Mouse (Mus musculus): Measurements from ENCODE around the gene Hesx1. TPM values are rescaled to one million over a fixed set of nuclear protein-coding genes. Genes with fewer than 3 reads are reported as not detected.

Gene Hesx1
- polyA plus RNA-seq, 1 experiment from 2014 or later = not detected

GRCm38 (mm10) chr14:27013658-27014057, 19.4 kb downstream of the Hesx1 start:
- no peak overlapping the region for H3K4me3 ChIP-seq
- no peak for ATAC-seq (replicated peaks; ENCODE audit: insufficient number of reproducible peaks, insufficient read depth, low FRiP score, low read depth)
- no peak overlapping the region for H3K4me2 ChIP-seq
- no peaks in the 10 kb centered on the region for H3K9me3 ChIP-seq (replicated peaks)
- H3K9ac ChIP-seq = no peak overlapping the region
- H3K27ac ChIP-seq = no peak overlapping the region
- H3K36me3 ChIP-seq = no peaks in the 10 kb centered on the region
- WGBS = 42% methylated on average over 4 of the region's 4 CpGs
- no peaks in the 10 kb centered on the region for H3K4me1 ChIP-seq (replicated peaks)
- no peaks in the 10 kb centered on the region for H3K27me3 ChIP-seq

- H3K4me1 ChIP-seq (replicated peaks) = no peaks in the 10 kb centered on the region
- no peak overlapping the region for H3K4me3 ChIP-seq
- H3K27me3 ChIP-seq = no peaks in the 10 kb centered on the region
- H3K9me3 ChIP-seq (replicated peaks) = no peaks in the 10 kb centered on the region
- no peak overlapping the region for H3K27ac ChIP-seq
- ATAC-seq (replicated peaks; ENCODE audit: insufficient number of reproducible peaks, insufficient read depth, low FRiP score, low read depth) = no peak
- no peaks in the 10 kb centered on the region for H3K36me3 ChIP-seq
- no peak overlapping the region for H3K4me2 ChIP-seq
- no peak overlapping the region for H3K9ac ChIP-seq
- 82% methylated on average over 2 of the region's 2 CpGs for whole genome bisulfite sequencing
These were observed 23.7 kb downstream of the Hesx1 start for GRCm38 (mm10) chr14:27017936-27018335.

GRCm38 (mm10) chr14:27019850-27020249, 25.6 kb downstream of the Hesx1 start:
- Histone ChIP-seq H3K27ac (no peak overlapping the region), H3K4me3 (no peak overlapping the region), H3K9ac (no peak overlapping the region), H3K4me2 (no peak overlapping the region), H3K4me1 (replicated peaks) (no peaks in the 10 kb centered on the region), H3K36me3 (no peaks in the 10 kb centered on the region), H3K27me3 (no peaks in the 10 kb centered on the region), H3K9me3 (replicated peaks) (no peaks in the 10 kb centered on the region)
- WGBS = 74% methylated on average over 14 of the region's 14 CpGs
- no peak for ATAC-seq (replicated peaks; ENCODE audit: insufficient number of reproducible peaks, insufficient read depth, low FRiP score, low read depth)

- ATAC-seq (replicated peaks; ENCODE audit: insufficient number of reproducible peaks, insufficient read depth, low FRiP score, low read depth) = no peak
- Histone ChIP-seq H3K36me3 (no peaks in the 10 kb centered on the region), H3K9me3 (replicated peaks) (no peaks in the 10 kb centered on the region), H3K27ac (no peak overlapping the region), H3K4me1 (replicated peaks) (no peaks in the 10 kb centered on the region), H3K4me2 (no peak overlapping the region), H3K9ac (no peak overlapping the region), H3K4me3 (no peak overlapping the region), H3K27me3 (no peaks in the 10 kb centered on the region)
- 47% methylated on average over 11 of the region's 11 CpGs for WGBS
These were observed 28.7 kb downstream of the Hesx1 start for GRCm38 (mm10) chr14:27022876-27023275.

- Histone ChIP-seq H3K9me3 (replicated peaks) (no peaks in the 10 kb centered on the region), H3K27me3 (no peaks in the 10 kb centered on the region), H3K4me3 (no peak overlapping the region), H3K36me3 (no peaks in the 10 kb centered on the region), H3K4me2 (no peak overlapping the region), H3K4me1 (replicated peaks) (peaks cover 3% of the 10 kb centered on the region; the same call in 1 of the 2 replicates), H3K27ac (no peak overlapping the region), H3K9ac (no peak overlapping the region)
- ATAC-seq (replicated peaks; ENCODE audit: insufficient number of reproducible peaks, insufficient read depth, low FRiP score, low read depth) = no peak
- 65% methylated on average over 4 of the region's 4 CpGs for WGBS
These were observed 30.4 kb downstream of the Hesx1 start for GRCm38 (mm10) chr14:27024664-27025063.

GRCm38 (mm10) chr14:27029771-27030173, 35.6 kb downstream of the Hesx1 start:
- Histone ChIP-seq H3K36me3 (no peaks in the 10 kb centered on the region), H3K4me2 (peak overlapping the region; percentile 41), H3K9me3 (replicated peaks) (no peaks in the 10 kb centered on the region), H3K27me3 (no peaks in the 10 kb centered on the region), H3K4me3 (no peak overlapping the region), H3K27ac (no peak overlapping the region), H3K9ac (no peak overlapping the region), H3K4me1 (replicated peaks) (peaks cover 4% of the 10 kb centered on the region; the same call in 1 of the 2 replicates)
- no peak for ATAC-seq (replicated peaks; ENCODE audit: insufficient number of reproducible peaks, insufficient read depth, low FRiP score, low read depth)
- WGBS = 2% methylated on average over 15 of the region's 15 CpGs

GRCm38 (mm10) chr14:27031142-27031541, 36.9 kb downstream of the Hesx1 start:
- 24% methylated on average over 4 of the region's 4 CpGs for WGBS

GRCm38 (mm10) chr14:27037513-27037912, 43.3 kb downstream of the Hesx1 start:
- H3K27me3 ChIP-seq = no peaks in the 10 kb centered on the region
- no peak overlapping the region for H3K4me3 ChIP-seq
- no peak overlapping the region for H3K9ac ChIP-seq
- no peak overlapping the region for H3K4me2 ChIP-seq
- H3K27ac ChIP-seq = no peak overlapping the region
- no peaks in the 10 kb centered on the region for H3K9me3 ChIP-seq (replicated peaks)
- peaks cover 13% of the 10 kb centered on the region for H3K4me1 ChIP-seq (replicated peaks)
- 62% methylated on average over 1 of the region's 1 CpGs for WGBS
- ATAC-seq (replicated peaks; ENCODE audit: insufficient number of reproducible peaks, insufficient read depth, low FRiP score, low read depth) = no peak
- H3K36me3 ChIP-seq = no peaks in the 10 kb centered on the region

More at GRCm38 (mm10) chr14:27031142-27031541, 36.9 kb downstream of the Hesx1 start:
- no peak overlapping the region for H3K9ac ChIP-seq
- H3K4me1 ChIP-seq (replicated peaks) = peaks cover 4% of the 10 kb centered on the region; the same call in 1 of the 2 replicates
- H3K27me3 ChIP-seq = no peaks in the 10 kb centered on the region
- no peaks in the 10 kb centered on the region for H3K9me3 ChIP-seq (replicated peaks)
- no peaks in the 10 kb centered on the region for H3K36me3 ChIP-seq
- no peak overlapping the region for H3K4me3 ChIP-seq
- H3K4me2 ChIP-seq = no peak overlapping the region
- no peak for ATAC-seq (replicated peaks; ENCODE audit: insufficient number of reproducible peaks, insufficient read depth, low FRiP score, low read depth)
- H3K27ac ChIP-seq = no peak overlapping the region

GRCm38 (mm10) chr14:27038783-27039182, 44.6 kb downstream of the Hesx1 start, which contains the start of gene Il17rd:
Il17rd (plus strand) TSS chr14:27038941.
- Histone ChIP-seq H3K9ac (peak within 1 kb of the TSS; percentile 72), H3K27me3 (no peaks in the 10 kb centered on the region), H3K4me1 (replicated peaks) (peaks cover 24% of the 10 kb centered on the region), H3K4me2 (peak within 1 kb of the TSS; percentile 97), H3K9me3 (replicated peaks) (no peaks in the 10 kb centered on the region), H3K4me3 (peak within 1 kb of the TSS; percentile 78), H3K36me3 (no peaks in the 10 kb centered on the region), H3K27ac (peak within 1 kb of the TSS; percentile 60)
- peak; percentile 92 for ATAC-seq (replicated peaks; ENCODE audit: insufficient number of reproducible peaks, insufficient read depth, low FRiP score, low read depth)
- 1% methylated on average over 27 of the region's 29 CpGs for WGBS

- no peaks in the 10 kb centered on the region for H3K27me3 ChIP-seq
- peak; percentile 54 for ATAC-seq (replicated peaks; ENCODE audit: insufficient number of reproducible peaks, insufficient read depth, low FRiP score, low read depth)
- H3K27ac ChIP-seq = peak overlapping the region; percentile 60
- H3K9ac ChIP-seq = peak overlapping the region; percentile 72
- H3K4me3 ChIP-seq = peak overlapping the region; percentile 78
- no peaks in the 10 kb centered on the region for H3K9me3 ChIP-seq (replicated peaks)
- H3K4me2 ChIP-seq = peak overlapping the region; percentile 97
- H3K36me3 ChIP-seq = no peaks in the 10 kb centered on the region
- under 1% methylated on average over 59 of the region's 59 CpGs for WGBS
- peaks cover 32% of the 10 kb centered on the region for H3K4me1 ChIP-seq (replicated peaks)
These were observed 45.3 kb downstream of the Hesx1 start for GRCm38 (mm10) chr14:27039281-27040248.

- no peaks in the 10 kb centered on the region for H3K36me3 ChIP-seq
- no peaks in the 10 kb centered on the region for H3K27me3 ChIP-seq
- 0 out of 2 replicates have a peak overlapping the region, but pooled peaks have one; percentile 72 for H3K9ac ChIP-seq
- no peak for ATAC-seq (replicated peaks; ENCODE audit: insufficient number of reproducible peaks, insufficient read depth, low FRiP score, low read depth)
- no peak overlapping the region for H3K27ac ChIP-seq
- H3K4me2 ChIP-seq = peak overlapping the region; percentile 97
- 24% methylated on average over 12 of the region's 12 CpGs for WGBS
- H3K9me3 ChIP-seq (replicated peaks) = no peaks in the 10 kb centered on the region
- H3K4me1 ChIP-seq (replicated peaks) = peaks cover 39% of the 10 kb centered on the region
- peak overlapping the region; percentile 78 for H3K4me3 ChIP-seq
These were observed 46.2 kb downstream of the Hesx1 start for GRCm38 (mm10) chr14:27040451-27040850.
